Mouse (Mus musculus): ENCODE results near the gene Phf8. TPM values are rescaled to one million over a fixed set of nuclear protein-coding genes. Genes with fewer than 3 reads are reported as not detected.

Phf8 gene
- polyA plus RNA-seq, 1 experiment from 2014 or later: 18.1 TPM

DNA sequence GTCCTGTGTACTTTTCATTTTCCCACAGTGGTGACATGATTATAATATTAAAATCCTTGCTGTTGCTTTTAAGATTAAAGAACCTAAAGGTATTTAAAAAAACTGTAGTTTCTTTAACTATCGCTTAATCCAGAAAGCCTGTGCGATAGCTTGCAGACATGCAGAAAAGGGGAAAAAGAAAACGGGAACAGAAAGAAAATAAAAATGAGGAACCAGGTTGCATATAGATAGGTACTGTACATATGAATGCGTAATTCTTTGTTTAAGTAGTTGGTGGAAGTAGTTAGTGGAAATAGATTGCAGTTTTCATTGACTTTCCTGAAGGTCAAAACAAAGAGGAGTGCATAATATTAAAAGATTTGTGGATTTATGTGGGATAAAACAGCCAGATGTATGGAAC, 32.9 kb downstream of the Phf8 start:
- 94% methylated on average over 4 of the region's 4 CpGs for WGBS
- no peaks in the 10 kb centered on the region; the same call in 1 of the 2 replicates for H3K36me3 ChIP-seq
- no peaks in the 10 kb centered on the region for H3K9me3 ChIP-seq (replicated peaks)
- ATAC-seq (ENCODE audit: insufficient number of reproducible peaks, low FRiP score, low TSS enrichment, low read depth): no peak
- H3K4me3 ChIP-seq (replicated peaks): no peak overlapping the region
- no peaks in the 10 kb centered on the region for H3K4me1 ChIP-seq
- no peak overlapping the region for H3K4me2 ChIP-seq (replicated peaks)
- H3K27ac ChIP-seq (replicated peaks): no peak overlapping the region
- no peak overlapping the region for H3K9ac ChIP-seq
- H3K27me3 ChIP-seq: no peaks in the 10 kb centered on the region

GRCm38 (mm10) chrX:151575166-151575565, 54.7 kb downstream of the Phf8 start:
- no peaks in the 10 kb centered on the region for H3K36me3 ChIP-seq
- no peaks in the 10 kb centered on the region for H3K4me1 ChIP-seq
- ATAC-seq (ENCODE audit: insufficient number of reproducible peaks, low FRiP score, low TSS enrichment, low read depth): no peak
- no peaks in the 10 kb centered on the region for H3K27me3 ChIP-seq
- WGBS: 88% methylated on average over 1 of the region's 1 CpGs
- H3K4me3 ChIP-seq (replicated peaks): no peak overlapping the region
- no peaks in the 10 kb centered on the region for H3K9me3 ChIP-seq (replicated peaks)
- no peak overlapping the region for H3K4me2 ChIP-seq (replicated peaks)
- H3K27ac ChIP-seq (replicated peaks): no peak overlapping the region
- H3K9ac ChIP-seq: no peak overlapping the region

DNA sequence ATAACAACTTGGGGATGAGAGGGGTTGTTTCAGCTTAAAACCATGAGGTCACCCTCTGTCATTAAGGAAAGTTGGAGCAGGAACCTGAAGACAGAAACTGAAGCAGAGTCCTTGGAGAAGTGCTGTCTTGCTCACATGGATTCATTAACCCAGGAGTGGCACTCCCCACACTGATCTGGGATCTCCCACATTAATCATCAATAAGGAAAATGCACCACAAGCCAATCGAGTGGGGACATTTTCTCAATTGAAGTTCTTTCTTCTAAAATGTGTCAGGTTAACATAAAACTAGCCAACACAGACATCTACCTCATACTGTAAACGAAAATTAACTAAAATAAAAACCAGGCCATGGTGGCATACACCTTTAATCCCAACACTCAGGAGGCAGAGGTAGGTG, 122.9 kb downstream of the Phf8 start:
- ATAC-seq (ENCODE audit: insufficient number of reproducible peaks, low FRiP score, low TSS enrichment, low read depth): no peak
- no peak overlapping the region for H3K4me3 ChIP-seq (replicated peaks)

GRCm38 (mm10) chrX:151653744-151654143, 133.3 kb downstream of the Phf8 start:
- no peaks in the 10 kb centered on the region for H3K4me1 ChIP-seq
- H3K27me3 ChIP-seq: no peaks in the 10 kb centered on the region
- H3K9me3 ChIP-seq (replicated peaks): no peaks in the 10 kb centered on the region
- H3K9ac ChIP-seq: no peak overlapping the region
- no peak overlapping the region for H3K4me2 ChIP-seq (replicated peaks)
- no peak overlapping the region for H3K4me3 ChIP-seq (replicated peaks)
- no peaks in the 10 kb centered on the region for H3K36me3 ChIP-seq
- no peak overlapping the region for H3K27ac ChIP-seq (replicated peaks)
- no peak for ATAC-seq (ENCODE audit: insufficient number of reproducible peaks, low FRiP score, low TSS enrichment, low read depth)
- 53% methylated on average over 2 of the region's 2 CpGs for WGBS

More for the DNA sequence above, 122.9 kb downstream of the Phf8 start:
- Histone ChIP-seq H3K9ac (no peak overlapping the region), H3K27me3 (peaks cover 3% of the 10 kb centered on the region; the same call in 1 of the 2 replicates), H3K4me2 (replicated peaks) (no peak overlapping the region), H3K9me3 (replicated peaks) (no peaks in the 10 kb centered on the region), H3K27ac (replicated peaks) (no peak overlapping the region), H3K4me1 (no peaks in the 10 kb centered on the region), H3K36me3 (no peaks in the 10 kb centered on the region)
- 60% methylated on average over 2 of the region's 2 CpGs for WGBS

DNA sequence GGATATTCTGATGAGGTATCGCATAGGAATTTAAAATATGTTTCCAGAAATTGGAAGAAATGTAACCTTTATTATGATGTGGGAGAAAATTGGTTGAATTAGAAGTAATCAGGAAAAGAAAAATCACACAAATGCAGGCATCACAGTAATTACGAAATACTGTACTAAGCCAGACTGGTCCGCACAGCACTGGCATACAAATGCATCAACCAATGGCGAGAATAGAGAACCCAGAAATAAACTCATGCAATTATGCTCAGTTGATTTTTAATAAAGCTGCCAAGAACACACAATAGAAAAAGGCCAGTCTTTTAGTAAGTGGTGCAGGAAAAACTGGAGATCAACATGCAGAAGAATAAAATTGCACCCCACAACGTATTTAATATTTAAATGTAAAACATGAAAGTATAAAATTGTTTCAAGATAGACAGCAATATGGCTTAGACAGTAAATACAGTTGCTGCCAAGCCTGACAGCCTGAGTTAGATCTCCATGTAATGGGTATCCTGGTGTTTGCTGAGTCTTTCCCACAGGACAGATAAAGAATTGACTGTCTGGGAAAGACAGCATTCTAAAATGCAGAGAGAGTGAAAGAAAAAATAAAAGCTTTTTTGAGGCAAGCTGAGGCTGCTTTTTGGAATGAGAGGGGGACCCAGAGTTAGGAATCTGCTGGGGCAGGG, 154.2 kb downstream of the Phf8 start:
- 82% methylated on average over 5 of the region's 5 CpGs for WGBS
- H3K4me3 ChIP-seq (replicated peaks): no peak overlapping the region
- H3K27ac ChIP-seq (replicated peaks): no peak overlapping the region
- H3K9ac ChIP-seq: no peak overlapping the region
- no peaks in the 10 kb centered on the region for H3K36me3 ChIP-seq
- no peaks in the 10 kb centered on the region for H3K9me3 ChIP-seq (replicated peaks)
- H3K27me3 ChIP-seq: no peaks in the 10 kb centered on the region
- no peak for ATAC-seq (ENCODE audit: insufficient number of reproducible peaks, low FRiP score, low TSS enrichment, low read depth)
- H3K4me1 ChIP-seq: no peaks in the 10 kb centered on the region
- no peak overlapping the region for H3K4me2 ChIP-seq (replicated peaks)

Other genes with a start within 250 kb of the Phf8 start
- gene Fam120c, start 176.5 kb upstream of the Phf8 start, polyA plus RNA-seq (2015; fragmentation: Nextera tagmentation; extraction: Ambion mirVana): 4.0 and 4.7 TPM in 2 replicates